Mouse (Mus musculus) heart, adult 2 months (tissue): Measurements from ENCODE around the gene Col4a3bp. TPM values are rescaled to one million over a fixed set of nuclear protein-coding genes. Genes with fewer than 3 reads are reported as not detected.

Experiments used
- DNase-seq, 2 experiments: peaks; one replicate each; pipeline ENCODE4 v3.0.0; 2021
- H3K27ac ChIP-seq: fragments of 200-600 bp; 2 replicates; pipeline ENCODE4 v1.8.1; 2022
- H3K27me3 ChIP-seq: fragments of 200-500 bp; 2 replicates; pipeline ENCODE4 v1.6.1; 2012; ENCODE audit warnings: mild to moderate bottlenecking, low read length, inconsistent platforms, mixed read lengths; ENCODE audit not compliant: control insufficient read depth, insufficient read depth
- H3K36me3 ChIP-seq: fragments of 200-500 bp; 2 replicates; pipeline ENCODE4 v1.6.1; 2012; ENCODE audit warnings: low read length, inconsistent platforms; ENCODE audit not compliant: control insufficient read depth, insufficient read depth
- H3K4me1 ChIP-seq: fragments of 200-500 bp; 2 replicates; pipeline ENCODE4 v1.6.1; 2011; ENCODE audit warnings: low read length; ENCODE audit not compliant: control insufficient read depth, insufficient read depth
- H3K4me3 ChIP-seq: fragments of 200-600 bp; 2 replicates; pipeline ENCODE4 v1.8.1; 2022
- H3K79me2 ChIP-seq: fragments of 200-500 bp; replicated peaks from 2 replicates; pipeline ENCODE4 v1.6.1; 2012; ENCODE audit warnings: mild to moderate bottlenecking, inconsistent platforms, low read length, moderate library complexity, mixed read lengths; ENCODE audit not compliant: control insufficient read depth, insufficient read depth
- H3K9ac ChIP-seq: fragments of 200-500 bp; 2 replicates; pipeline ENCODE4 v1.6.1; 2012; ENCODE audit warnings: low read depth, mild to moderate bottlenecking, control low read depth, inconsistent platforms, low read length, mixed read lengths
- CTCF ChIP-seq: fragments of 200-600 bp; IDR thresholded peaks from 2 replicates; pipeline ENCODE4 v1.8.1; 2022; ENCODE audit warnings: antibody characterized with exemption, mild to moderate bottlenecking, moderate library complexity
- EP300 ChIP-seq: fragments of 200-500 bp; IDR thresholded peaks from 2 replicates; pipeline ENCODE4 v1.6.1; 2011; ENCODE audit warnings: low read depth, low read length, control low read depth; ENCODE audit not compliant: insufficient read depth
- POLR2A ChIP-seq: fragments of 200-500 bp; IDR thresholded peaks from 2 replicates; pipeline ENCODE4 v1.6.1; 2011; ENCODE audit warnings: mild to moderate bottlenecking, low read depth, low read length, control low read depth; ENCODE audit not compliant: insufficient read depth
- WGBS: fragments of 180-500 bp; shearing (Covaris S2); methylation state at CpG from one replicate; pipeline ENCODE4 v1.1.7; 2018; 5-methylcytosine and 5-hydroxymethylcytosine counted together
- intact Hi-C: fragments of 180-260 bp; cut with DNase I; formaldehyde crosslinking; loops from one replicate; pipeline ENCODE4 v1.15.1; 2025
- polyA plus RNA-seq: library from polyadenylated mRNA; depleted of rRNA; stranded (reverse); fragments of >200 nt; gene quantifications from 2 replicates; pipeline ENCODE4 v1.2.3, GENCODE M21; 2012
- total RNA-seq, 2 experiments: library from RNA; stranded (reverse); gene quantifications; 2 replicates each; pipeline ENCODE4 v1.2.3; 2021

The Col4a3bp gene
- total and polyA plus RNA-seq, 3 experiments = 7.1 to 39.8 (median 33.3) TPM

- peaks cover 3% of the 10 kb centered on the region for H3K79me2 ChIP-seq
- peak in 1 of 2 experiments; percentile 70 for DNase-seq
- peak overlapping the region; percentile 95 for H3K27ac ChIP-seq
- peaks cover 2% of the 10 kb centered on the region; the same call in 1 of the 2 replicates for H3K4me1 ChIP-seq
- TF ChIP-seq EP300 (no peak), CTCF (no peak), POLR2A (no peak)
- peak overlapping the region; percentile 82 for H3K4me3 ChIP-seq
- no peaks in the 10 kb centered on the region for H3K27me3 ChIP-seq
- under 1% methylated on average over 73 of the region's 73 CpGs for WGBS
- H3K36me3 ChIP-seq = peaks cover 9% of the 10 kb centered on the region
- peak overlapping the region; percentile 94 for H3K9ac ChIP-seq
- intact Hi-C loops = loop anchor here (2.0 to 5.0 kb wide), 4 partner anchors 32 to 156 kb away; partner anchors contain the start of gene Poc5
Measured at GRCm38 (mm10) chr13:96542901-96543891, 778 bp downstream of the Col4a3bp start.

GRCm38 (mm10) chr13:96544506-96544905 lies 2.1 kb downstream of the Col4a3bp start:
- intact Hi-C loops = loop anchor here (5.0 kb wide), 1 partner anchor 157 kb away; the partner anchor contains the start of gene Poc5
- Histone ChIP-seq H3K4me3 (no peak overlapping the region), H3K79me2 (peaks cover 3% of the 10 kb centered on the region), H3K27ac (peak overlapping the region; percentile 95; the same call in 1 of the 2 replicates), H3K4me1 (peaks cover 2% of the 10 kb centered on the region; the same call in 1 of the 2 replicates), H3K9ac (no peak overlapping the region), H3K27me3 (no peaks in the 10 kb centered on the region), H3K36me3 (peaks cover 9% of the 10 kb centered on the region)
- 51% methylated on average over 2 of the region's 2 CpGs for WGBS
- DNase-seq = no peak
- TF ChIP-seq POLR2A (no peak), CTCF (peak; percentile 65)

- Histone ChIP-seq H3K27ac (no peak overlapping the region), H3K36me3 (peaks cover 9% of the 10 kb centered on the region), H3K4me3 (no peak overlapping the region), H3K4me1 (peaks cover 2% of the 10 kb centered on the region; the same call in 1 of the 2 replicates), H3K9ac (no peak overlapping the region), H3K27me3 (no peaks in the 10 kb centered on the region), H3K79me2 (peaks cover 3% of the 10 kb centered on the region; the same call in 1 of the 2 replicates)
- intact Hi-C loops = no loop called here
- 51% methylated on average over 1 of the region's 1 CpGs for WGBS
- no peak for TF ChIP-seq CTCF
- no peak for DNase-seq
Measured at GRCm38 (mm10) chr13:96547250-96547649, 4.8 kb downstream of the Col4a3bp start.

GRCm38 (mm10) chr13:96547941-96548340 lies 5.5 kb downstream of the Col4a3bp start:
- H3K27me3 ChIP-seq = no peaks in the 10 kb centered on the region
- H3K4me1 ChIP-seq = peaks cover 2% of the 10 kb centered on the region; the same call in 1 of the 2 replicates
- H3K27ac ChIP-seq = no peak overlapping the region
- H3K36me3 ChIP-seq = peaks cover 9% of the 10 kb centered on the region
- H3K4me3 ChIP-seq = no peak overlapping the region
- no peak for DNase-seq
- H3K79me2 ChIP-seq = peaks cover 5% of the 10 kb centered on the region; the same call in 1 of the 2 replicates
- intact Hi-C loops = no loop called here
- H3K9ac ChIP-seq = no peak overlapping the region
- TF ChIP-seq CTCF (no peak), EP300 (no peak), POLR2A (no peak)
- 53% methylated on average over 4 of the region's 4 CpGs for WGBS

- peaks cover 5% of the 10 kb centered on the region for H3K4me1 ChIP-seq
- H3K4me3 ChIP-seq = no peak overlapping the region
- peaks cover 11% of the 10 kb centered on the region for H3K79me2 ChIP-seq
- DNase-seq = no peak
- peaks cover 9% of the 10 kb centered on the region for H3K36me3 ChIP-seq
- no peak for TF ChIP-seq EP300
- no peak for TF ChIP-seq CTCF
- no peak overlapping the region for H3K27ac ChIP-seq
- H3K9ac ChIP-seq = no peak overlapping the region
- intact Hi-C loops = no loop called here
- 90% methylated on average over 3 of the region's 3 CpGs for WGBS
- no peaks in the 10 kb centered on the region for H3K27me3 ChIP-seq
Measured at GRCm38 (mm10) chr13:96555099-96555498, 12.7 kb downstream of the Col4a3bp start.

- no peak for TF ChIP-seq CTCF
- no peak for TF ChIP-seq POLR2A
- TF ChIP-seq EP300 = no peak
- no peak overlapping the region for H3K9ac ChIP-seq
- no peak overlapping the region for H3K27ac ChIP-seq
- no peak overlapping the region for H3K4me3 ChIP-seq
- no peaks in the 10 kb centered on the region for H3K27me3 ChIP-seq
- DNase-seq = no peak
- H3K36me3 ChIP-seq = peaks cover 3% of the 10 kb centered on the region; the same call in 1 of the 2 replicates
- H3K4me1 ChIP-seq = peaks cover 1% of the 10 kb centered on the region; the same call in 1 of the 2 replicates
- H3K79me2 ChIP-seq = peaks cover 2% of the 10 kb centered on the region
- WGBS = 67% methylated on average over 6 of the region's 6 CpGs
- intact Hi-C loops = no loop called here
Measured at GRCm38 (mm10) chr13:96567977-96568376, 25.6 kb downstream of the Col4a3bp start.
